In genomic region chr7:16221582-16222272, GRCm38 (mm10) we compare ENCODE assay signal across 8 mouse cellular contexts. TPM values are rescaled to one million over a fixed set of nuclear protein-coding genes. Genes with fewer than 3 reads are reported as not detected.
DNase-seq lines count a peak whose midpoint lies in the region; ATAC-seq lines count a peak whose summit lies in the region.

Gene Dhx34 (minus strand): TSS chr7:16222037.

- H3K4me2 ChIP-seq in intestine, embryonic 14.5 days (ENCODE audit: low read length): peak within 1 kb of the TSS; percentile 83

- H3K4me3 ChIP-seq in intestine, embryonic 14.5 days (ENCODE audit: low read depth, low read length): peak within 1 kb of the TSS; percentile 77

- H3K9ac ChIP-seq in intestine, embryonic 14.5 days (ENCODE audit: low read length): peak within 1 kb of the TSS; percentile 84

- H3K36me3 ChIP-seq in intestine, embryonic 14.5 days (ENCODE audit: control insufficient read depth, insufficient read depth, low read length): peaks cover 16% of the 10 kb centered on the region; the same call in 1 of the 2 replicates

- DNase-seq in adrenal gland, adult 18-20 months (ENCODE audit: low spot score in 2 of 2): peak; percentile 95 to 97
- peak; percentile 97 for DNase-seq in embryo, embryonic 11 days
- peak; percentile 93 for DNase-seq in gastrocnemius, postnatal 25 days
- DNase-seq in intestine, embryonic 14.5 days (ENCODE audit: low spot score): peak; percentile 94
- peak; percentile 95 to 96 for DNase-seq in left cerebral cortex, postnatal 14 days (ENCODE audit: low spot score in 2 of 2)
- DNase-seq in mesoderm, embryonic 11.5 days (ENCODE audit: low read depth, low spot score): peak; percentile 99
- DNase-seq in right cerebral cortex, postnatal 36 days (ENCODE audit: low spot score in 2 of 2): peak; percentile 93 to 94
- DNase-seq in yolk sac, embryonic 10.5 days (ENCODE audit: low spot score): peak; percentile 94

- H3K27me3 ChIP-seq in intestine, embryonic 14.5 days (replicated peaks; ENCODE audit: control insufficient read depth, insufficient read depth, low read length): no peaks in the 10 kb centered on the region

- under 1% methylated on average over 34 of the region's 34 CpGs for WGBS in intestine, embryonic 14.5 days

- peak; percentile 96 for ATAC-seq in intestine, embryonic 14.5 days (replicated peaks; ENCODE audit: low FRiP score, low TSS enrichment, low read depth)

- intact Hi-C loops in left cerebral cortex, postnatal 14 days (cut with DNase I): no loop called here

- peaks cover 7% of the 10 kb centered on the region; the same call in 1 of the 2 replicates for H3K4me1 ChIP-seq in intestine, embryonic 14.5 days (replicated peaks; ENCODE audit: control insufficient read depth, insufficient read depth, low read length)

- H3K9me3 ChIP-seq in intestine, embryonic 14.5 days (ENCODE audit: control insufficient read depth, low read length): no peaks in the 10 kb centered on the region

- H3K27ac ChIP-seq in intestine, embryonic 14.5 days (ENCODE audit: low read depth): peak within 1 kb of the TSS; percentile 69

RNA-seq across cellular contexts. Expression of gene Dhx34, which starts in this region (rescaled TPM):
- 10 to 100 TPM; 10.8 to 11.4 TPM for total RNA-seq in adrenal gland, adult 18-20 months (2021)
- total RNA-seq in gastrocnemius, postnatal 25 days (2021): 1 to 10 TPM; 3.2 to 3.4 TPM
- polyA plus RNA-seq in intestine, embryonic 14.5 days (2014; fragmentation: Nextera tagmentation; extraction: Ambion mirVana): 11.4 and 17.3 TPM in 2 replicates
- 10 to 100 TPM; 10.7 to 11.2 TPM for total RNA-seq in left cerebral cortex, postnatal 14 days (2021)

Comparison
In these comparisons a context has a peak if more than half of its experiments do, and no peak if none do; other contexts are left out.
1. Peak in every context shown above with its lines: DNase-seq, ATAC-seq, H3K4me3 ChIP-seq and H3K27ac ChIP-seq.